Comparison of ENCODE assay signal across 7 mouse cellular contexts in the genomic region with DNA sequence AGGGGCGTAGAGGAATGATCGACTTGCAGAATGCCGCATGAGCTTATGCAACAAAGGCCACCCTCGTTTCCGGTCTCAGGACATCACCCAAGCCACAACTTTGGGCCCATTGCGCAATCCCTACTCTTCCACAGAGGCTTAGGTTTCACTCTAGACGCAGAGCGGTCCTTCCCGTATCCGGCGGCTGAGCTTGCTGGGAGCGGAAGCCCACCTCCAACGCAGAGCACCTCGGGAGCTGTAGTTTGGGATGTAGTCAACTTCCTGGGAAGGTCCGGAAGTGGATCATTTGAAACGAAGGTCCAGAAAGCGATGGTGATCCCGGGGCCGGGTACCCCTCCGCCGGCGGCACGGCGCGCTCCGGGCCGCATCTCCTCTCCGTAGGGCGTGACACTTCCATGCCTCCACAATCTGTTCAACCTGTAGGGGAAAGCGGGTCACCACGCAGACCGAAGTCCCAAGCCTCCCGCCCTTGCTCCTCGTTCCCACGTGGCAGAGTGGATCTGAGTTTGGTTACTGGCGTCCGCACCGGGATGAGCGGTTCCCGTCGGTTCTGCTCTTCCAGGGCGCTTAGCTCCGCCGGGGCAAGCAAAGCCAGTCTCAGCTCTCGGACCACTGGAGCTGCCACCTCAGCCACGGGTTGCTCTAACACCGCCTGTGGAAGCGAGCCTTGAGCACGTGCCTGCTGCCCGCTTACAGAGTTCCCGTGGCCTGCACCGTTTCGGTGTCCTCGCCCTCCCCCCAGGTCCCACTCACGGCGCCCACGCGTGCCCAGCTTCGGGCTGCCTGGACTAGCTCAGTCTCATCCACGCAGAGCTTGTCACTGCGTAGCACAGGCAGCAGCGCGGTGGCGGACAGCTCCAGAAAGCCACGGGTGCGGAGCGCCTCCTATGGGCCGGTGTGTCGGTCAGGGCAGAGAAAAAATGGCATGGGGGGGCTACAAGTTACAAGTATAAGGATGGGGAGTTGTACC. TPM values are rescaled to one million over a fixed set of nuclear protein-coding genes. Genes with fewer than 3 reads are reported as not detected.
DNase-seq lines count a peak whose midpoint lies in the region; ATAC-seq lines count a peak whose summit lies in the region.

No protein-coding gene starts in this region.

- H3K9ac ChIP-seq in intestine, embryonic 16.5 days (ENCODE audit: low read depth, low read length) = peak overlapping the region; percentile 78
- H3K9ac ChIP-seq in midbrain, embryonic 11.5 days (ENCODE audit: low read length) = peak overlapping the region; percentile 78

- intact Hi-C loops in gastrocnemius, postnatal 36 days (cut with DNase I) = loop anchor here (5.0 kb wide), 1 partner anchor 118 kb away; no protein-coding TSS in a partner anchor
- intact Hi-C loops in left cerebral cortex, postnatal 36 days (cut with DNase I) = loop anchor here (5.0 to 10.0 kb wide), 2 partner anchors 118 to 296 kb away; partner anchors contain the start of gene Hpdl

- DNase-seq in adrenal gland, adult 2 months = peak; percentile 96
- DNase-seq in embryo, embryonic 11.5 days (ENCODE audit: low read depth, low spot score) = peak; percentile 85
- DNase-seq in gastrocnemius, postnatal 36 days = peak; percentile 86 to 95
- DNase-seq in left cerebral cortex, postnatal 36 days (ENCODE audit: low spot score in 2 of 2) = peak; percentile 95
- peak; percentile 98 for DNase-seq in midbrain, embryonic 11.5 days (ENCODE audit: low spot score, missing footprints)
- peak; percentile 99 for DNase-seq in skeletal muscle tissue, adult 2 months (ENCODE audit: low read depth, low spot score)

- H3K4me2 ChIP-seq in intestine, embryonic 16.5 days (ENCODE audit: low read depth, low read length) = peak overlapping the region; percentile 93
- H3K4me2 ChIP-seq in midbrain, embryonic 11.5 days = peak overlapping the region; percentile 99

- ATAC-seq in intestine, embryonic 16.5 days = peak; percentile 95
- ATAC-seq in midbrain, embryonic 11.5 days (ENCODE audit: low FRiP score) = peak; percentile 93

- no peaks in the 10 kb centered on the region for H3K36me3 ChIP-seq in intestine, embryonic 16.5 days (ENCODE audit: control insufficient read depth, insufficient read depth, low read length)
- no peaks in the 10 kb centered on the region for H3K36me3 ChIP-seq in midbrain, embryonic 11.5 days (ENCODE audit: control insufficient read depth, insufficient read depth, low read length)

- no peaks in the 10 kb centered on the region for H3K9me3 ChIP-seq in intestine, embryonic 16.5 days (ENCODE audit: control insufficient read depth, low read length)
- no peaks in the 10 kb centered on the region for H3K9me3 ChIP-seq in midbrain, embryonic 11.5 days (ENCODE audit: control insufficient read depth, low read length)

- peak overlapping the region; percentile 67 for H3K4me3 ChIP-seq in intestine, embryonic 16.5 days (ENCODE audit: low read length)
- peak overlapping the region; percentile 67 for H3K4me3 ChIP-seq in midbrain, embryonic 11.5 days (ENCODE audit: low read depth, low read length)

- no peaks in the 10 kb centered on the region for H3K27me3 ChIP-seq in intestine, embryonic 16.5 days (replicated peaks; ENCODE audit: control insufficient read depth, insufficient read depth, low read length)
- no peaks in the 10 kb centered on the region for H3K27me3 ChIP-seq in midbrain, embryonic 11.5 days (ENCODE audit: control insufficient read depth, insufficient read depth, low read length)

- WGBS in intestine, embryonic 16.5 days = under 1% methylated on average over 69 of the region's 69 CpGs
- under 1% methylated on average over 69 of the region's 69 CpGs for WGBS in midbrain, embryonic 11.5 days

- peak overlapping the region; percentile 87 for H3K27ac ChIP-seq in intestine, embryonic 16.5 days (ENCODE audit: low read length)
- peak overlapping the region; percentile 84 for H3K27ac ChIP-seq in midbrain, embryonic 11.5 days (ENCODE audit: low read depth, low read length)

- peaks cover 18% of the 10 kb centered on the region for H3K4me1 ChIP-seq in intestine, embryonic 16.5 days (ENCODE audit: control insufficient read depth, insufficient read depth, low read length)
- peaks cover 17% of the 10 kb centered on the region for H3K4me1 ChIP-seq in midbrain, embryonic 11.5 days (ENCODE audit: control insufficient read depth, insufficient read depth, low read length)

RNA-seq across cellular contexts. Expression of gene Btbd19, which starts 4.8 kb away (rescaled TPM):
- 1 to 10 TPM; 8.0 to 9.7 TPM for total RNA-seq in adrenal gland, adult 2 months (2021)
- 6.0 and 7.4 TPM in 2 replicates for polyA plus RNA-seq in adrenal gland, adult 2 months (2012; rRNA removed)
- total RNA-seq in gastrocnemius, postnatal 36 days (2021) = 1 to 10 TPM; 2.0 to 2.4 TPM
- polyA plus RNA-seq in intestine, embryonic 16.5 days (2015; fragmentation: Nextera tagmentation; extraction: Ambion mirVana) = 3.9 and 4.8 TPM in 2 replicates
- total RNA-seq in left cerebral cortex, postnatal 36 days (2021) = 10 to 100 TPM; 12.2 to 12.5 TPM
- 2.7 and 3.8 TPM in 2 replicates for polyA plus RNA-seq in midbrain, embryonic 11.5 days (2014; fragmentation: Nextera tagmentation; extraction: Ambion mirVana)

RNA-seq across cellular contexts. Expression of gene Tctex1d4, which starts 5.9 kb away (rescaled TPM):
- not detected for total RNA-seq in adrenal gland, adult 2 months (2021)
- polyA plus RNA-seq in adrenal gland, adult 2 months (2012; rRNA removed) = 0.45 TPM in 1 of 2 replicates, not detected in the other
- not detected for total RNA-seq in gastrocnemius, postnatal 36 days (2021)
- polyA plus RNA-seq in intestine, embryonic 16.5 days (2015; fragmentation: Nextera tagmentation; extraction: Ambion mirVana) = not detected in 2 replicates
- total RNA-seq in left cerebral cortex, postnatal 36 days (2021) = not detected
- polyA plus RNA-seq in midbrain, embryonic 11.5 days (2014; fragmentation: Nextera tagmentation; extraction: Ambion mirVana) = not detected in 2 replicates

RNA-seq across cellular contexts. Expression of gene Plk3, which starts 13.0 kb away (rescaled TPM):
- 10 to 100 TPM in 1 of 2 experiments, 1 to 10 TPM in 1; 8.4 to 23.6 TPM for total RNA-seq in adrenal gland, adult 2 months (2021)
- 11.3 and 11.5 TPM in 2 replicates for polyA plus RNA-seq in adrenal gland, adult 2 months (2012; rRNA removed)
- total RNA-seq in gastrocnemius, postnatal 36 days (2021) = 1 to 10 TPM in 1 of 2 experiments, under 1 TPM in 1; 0.86 to 1.5 TPM
- 2.5 and 4.1 TPM in 2 replicates for polyA plus RNA-seq in intestine, embryonic 16.5 days (2015; fragmentation: Nextera tagmentation; extraction: Ambion mirVana)
- 10 to 100 TPM; 12.0 to 13.9 TPM for total RNA-seq in left cerebral cortex, postnatal 36 days (2021)
- polyA plus RNA-seq in midbrain, embryonic 11.5 days (2014; fragmentation: Nextera tagmentation; extraction: Ambion mirVana) = 28.0 and 32.8 TPM in 2 replicates

RNA-seq across cellular contexts. Expression of gene Ptch2, which starts 24.9 kb away (rescaled TPM):
- total RNA-seq in adrenal gland, adult 2 months (2021) = 1 to 10 TPM; 2.8 to 6.5 TPM
- polyA plus RNA-seq in adrenal gland, adult 2 months (2012; rRNA removed) = 24.4 and 25.1 TPM in 2 replicates
- total RNA-seq in gastrocnemius, postnatal 36 days (2021) = 1 to 10 TPM in 1 of 2 experiments, under 1 TPM in 1; 0.61 to 1.5 TPM
- polyA plus RNA-seq in intestine, embryonic 16.5 days (2015; fragmentation: Nextera tagmentation; extraction: Ambion mirVana) = 6.2 and 6.4 TPM in 2 replicates
- 1 to 10 TPM; 1.4 to 1.9 TPM for total RNA-seq in left cerebral cortex, postnatal 36 days (2021)
- polyA plus RNA-seq in midbrain, embryonic 11.5 days (2014; fragmentation: Nextera tagmentation; extraction: Ambion mirVana) = 3.6 and 5.0 TPM in 2 replicates

RNA-seq across cellular contexts. Expression of gene Rps8, which starts 35.3 kb away (rescaled TPM):
- 1,000 to 10,000 TPM in 1 of 2 experiments, 100 to 1,000 TPM in 1; 552 to 1,148 TPM for total RNA-seq in adrenal gland, adult 2 months (2021)
- polyA plus RNA-seq in adrenal gland, adult 2 months (2012; rRNA removed) = 156 and 162 TPM in 2 replicates
- total RNA-seq in gastrocnemius, postnatal 36 days (2021) = 100 to 1,000 TPM; 497 to 579 TPM
- polyA plus RNA-seq in intestine, embryonic 16.5 days (2015; fragmentation: Nextera tagmentation; extraction: Ambion mirVana) = 811 and 851 TPM in 2 replicates
- 100 to 1,000 TPM; 465 to 510 TPM for total RNA-seq in left cerebral cortex, postnatal 36 days (2021)
- polyA plus RNA-seq in midbrain, embryonic 11.5 days (2014; fragmentation: Nextera tagmentation; extraction: Ambion mirVana) = 780 and 794 TPM in 2 replicates

Comparison
In these comparisons a context has a peak if more than half of its experiments do, and no peak if none do; other contexts are left out.
1. Peak in every context shown above with its lines: DNase-seq, ATAC-seq, H3K4me3 ChIP-seq and H3K27ac ChIP-seq.